Mouse (Mus musculus) CH12.LX (cell line): Measurements from ENCODE around the gene Ikzf1. TPM values are rescaled to one million over a fixed set of nuclear protein-coding genes. Genes with fewer than 3 reads are reported as not detected.

ENCODE experiments used
- DNase-seq: peaks from one replicate; pipeline ENCODE4 v3.0.0-alpha.2; 2013; ENCODE audit errors: extremely low read depth
- H3K27ac ChIP-seq: 2 replicates; pipeline ENCODE4 v1.5.1; 2012; ENCODE audit warnings: low read depth, mild to moderate bottlenecking, control low read depth, moderate library complexity; ENCODE audit not compliant: insufficient read depth
- H3K27me3 ChIP-seq: replicated peaks from 2 replicates; pipeline ENCODE3; 2012; ENCODE audit warnings: inconsistent platforms
- H3K36me3 ChIP-seq, 2 experiments: replicated peaks in 1 of 2; 2 replicates each; pipeline versions ENCODE3 to v1.6.1; 2012; ENCODE audit warnings: inconsistent platforms in 1 of 2, low read length in 1 of 2, mild to moderate bottlenecking in 1 of 2, mixed read lengths in 1 of 2, moderate library complexity in 1 of 2; ENCODE audit not compliant: control insufficient read depth in 1 of 2, insufficient read depth in 1 of 2
- H3K4me1 ChIP-seq, 2 experiments: 2 replicates each; pipeline ENCODE4 v1.6.1; 2012; ENCODE audit warnings: inconsistent platforms in 1 of 2, moderate library complexity in 1 of 2; ENCODE audit not compliant: insufficient read depth in 2 of 2, control insufficient read depth in 1 of 2
- H3K4me2 ChIP-seq: 2 replicates; pipeline ENCODE4 v1.6.1; 2012; ENCODE audit warnings: low read depth, mild to moderate bottlenecking, control low read depth; ENCODE audit not compliant: poor library complexity, insufficient read depth, severe bottlenecking
- H3K4me3 ChIP-seq, 3 experiments: fragments of 150-350 bp in 1 of 3; sonication (generic) in 1 of 3; replicated peaks in 1 of 3; 2 replicates each; pipeline versions ENCODE3 to v1.5.1; 2011 to 2012; ENCODE audit warnings: low read depth in 2 of 3, low read length in 2 of 3, mild to moderate bottlenecking in 2 of 3, moderate library complexity in 2 of 3, control low read depth in 1 of 3, improper control_type of control experiment in 1 of 3, inconsistent platforms in 1 of 3, mixed read lengths in 1 of 3; ENCODE audit not compliant: poor library complexity in 1 of 3
- H3K79me2 ChIP-seq: replicated peaks from 2 replicates; pipeline ENCODE4 v1.6.1; 2012; ENCODE audit warnings: mild to moderate bottlenecking, moderate library complexity; ENCODE audit not compliant: control insufficient read depth, poor library complexity, insufficient read depth, severe bottlenecking; ENCODE audit errors: extremely low read depth
- H3K9ac ChIP-seq: 2 replicates; pipeline ENCODE4 v1.6.1; 2012; ENCODE audit warnings: low read depth, mild to moderate bottlenecking, control low read depth, moderate library complexity; ENCODE audit not compliant: insufficient read depth
- H3K9me3 ChIP-seq: replicated peaks from 2 replicates; pipeline ENCODE3; 2012; ENCODE audit warnings: low read length, inconsistent platforms, mixed read lengths
- BHLHE40 ChIP-seq: IDR thresholded peaks from 2 replicates; pipeline ENCODE4 v1.6.1; 2011; ENCODE audit warnings: mild to moderate bottlenecking, low read depth, low read length, improper control_type of control experiment
- ELF1 ChIP-seq: IDR thresholded peaks from 2 replicates; pipeline ENCODE4 v1.6.1; 2014; ENCODE audit warnings: low read depth, mild to moderate bottlenecking, inconsistent platforms, low read length, improper control_type of control experiment
- EP300 ChIP-seq: IDR thresholded peaks from 2 replicates; pipeline ENCODE4 v1.6.1; 2011; ENCODE audit warnings: low read length, improper control_type of control experiment
- GABPA ChIP-seq: IDR thresholded peaks from 2 replicates; pipeline ENCODE4 v1.6.1; 2012; ENCODE audit warnings: low read depth, low read length, improper control_type of control experiment, inconsistent platforms; ENCODE audit not compliant: insufficient replicate concordance
- HCFC1 ChIP-seq: IDR thresholded peaks from 2 replicates; pipeline ENCODE4 v1.6.1; 2012; ENCODE audit warnings: low read depth, mild to moderate bottlenecking, inconsistent platforms, low read length, improper control_type of control experiment
- IRF4 ChIP-seq: IDR thresholded peaks from 2 replicates; pipeline ENCODE4 v1.6.1; 2014; ENCODE audit warnings: low read depth, mild to moderate bottlenecking, inconsistent platforms, low read length, improper control_type of control experiment
- JUND ChIP-seq: conservative IDR thresholded peaks from 2 replicates; pipeline ENCODE4 v1.6.1; 2011; ENCODE audit warnings: low read depth, low read length, improper control_type of control experiment
- MAX ChIP-seq: IDR thresholded peaks from 2 replicates; pipeline ENCODE4 v1.6.1; 2011; ENCODE audit warnings: low read length, improper control_type of control experiment
- MAZ ChIP-seq: IDR thresholded peaks from 2 replicates; pipeline ENCODE4 v1.6.1; 2012; ENCODE audit warnings: low read depth, mild to moderate bottlenecking, inconsistent platforms, low read length, improper control_type of control experiment, moderate library complexity
- MEF2A ChIP-seq: IDR thresholded peaks from 2 replicates; pipeline ENCODE4 v1.6.1; 2014; ENCODE audit warnings: low read depth, mild to moderate bottlenecking, inconsistent platforms, low read length, improper control_type of control experiment, borderline replicate concordance
- MXI1 ChIP-seq: IDR thresholded peaks from 2 replicates; pipeline ENCODE4 v1.6.1; 2011; ENCODE audit warnings: mild to moderate bottlenecking, low read depth, low read length, improper control_type of control experiment
- MYC ChIP-seq: IDR thresholded peaks from 2 replicates; pipeline ENCODE4 v1.6.1; 2011; ENCODE audit warnings: low read depth, mild to moderate bottlenecking, improper control_type of control experiment, low read length
- NRF1 ChIP-seq: IDR thresholded peaks from 2 replicates; pipeline ENCODE4 v1.6.1; 2014; ENCODE audit warnings: low read depth, mild to moderate bottlenecking, inconsistent platforms, low read length, improper control_type of control experiment, moderate library complexity
- PAX5 ChIP-seq: IDR thresholded peaks from 2 replicates; pipeline ENCODE4 v1.6.1; 2012; ENCODE audit warnings: low read length, inconsistent platforms, mixed read lengths
- POLR2A ChIP-seq: IDR thresholded peaks from 2 replicates; pipeline ENCODE4 v1.6.1; 2011; ENCODE audit warnings: low read depth, mild to moderate bottlenecking, improper control_type of control experiment, low read length
- POLR2AphosphoS2 ChIP-seq: IDR thresholded peaks from 2 replicates; pipeline ENCODE4 v1.6.1; 2011; ENCODE audit warnings: low read depth, low read length, improper control_type of control experiment
- RAD21 ChIP-seq: IDR thresholded peaks from 2 replicates; pipeline ENCODE4 v1.6.1; 2011; ENCODE audit warnings: low read depth, mild to moderate bottlenecking, low read length, improper control_type of control experiment, moderate library complexity
- RCOR1 ChIP-seq: conservative IDR thresholded peaks from 2 replicates; pipeline ENCODE4 v1.6.1; 2012; ENCODE audit warnings: low read depth, mild to moderate bottlenecking, inconsistent platforms, low read length, improper control_type of control experiment
- SIN3A ChIP-seq: IDR thresholded peaks from 2 replicates; pipeline ENCODE4 v1.6.1; 2012; ENCODE audit warnings: low read length, improper control_type of control experiment, inconsistent platforms
- SMC3 ChIP-seq: IDR thresholded peaks from 2 replicates; pipeline ENCODE4 v1.6.1; 2011; ENCODE audit warnings: low read depth, low read length, improper control_type of control experiment
- TBP ChIP-seq: conservative IDR thresholded peaks from 2 replicates; pipeline ENCODE4 v1.6.1; 2011; ENCODE audit warnings: low read depth, low read length, improper control_type of control experiment
- TCF12 ChIP-seq: IDR thresholded peaks from 2 replicates; pipeline ENCODE4 v1.6.1; 2014; ENCODE audit warnings: low read depth, mild to moderate bottlenecking, inconsistent platforms, low read length, improper control_type of control experiment
- UBTF ChIP-seq: IDR thresholded peaks from 2 replicates; pipeline ENCODE4 v1.6.1; 2012; ENCODE audit warnings: low read depth, mild to moderate bottlenecking, inconsistent platforms, low read length, improper control_type of control experiment, moderate library complexity
- USF2 ChIP-seq: conservative IDR thresholded peaks from 2 replicates; pipeline ENCODE4 v1.6.1; 2011; ENCODE audit warnings: low read depth, low read length, improper control_type of control experiment
- ZC3H11A ChIP-seq: IDR thresholded peaks from 2 replicates; pipeline ENCODE4 v1.6.1; 2012; ENCODE audit warnings: low read depth, mild to moderate bottlenecking, inconsistent platforms, low read length, improper control_type of control experiment
- ZKSCAN1 ChIP-seq: IDR thresholded peaks from 2 replicates; pipeline ENCODE4 v1.6.1; 2012; ENCODE audit warnings: low read depth, inconsistent platforms, low read length, improper control_type of control experiment, borderline replicate concordance
- ZMIZ1 ChIP-seq: IDR thresholded peaks from 2 replicates; pipeline ENCODE4 v1.6.1; 2012; ENCODE audit warnings: low read depth, mild to moderate bottlenecking, inconsistent platforms, low read length, improper control_type of control experiment
- ZNF384 ChIP-seq: IDR thresholded peaks from 2 replicates; pipeline ENCODE4 v1.6.1; 2012; ENCODE audit warnings: low read depth, low read length, improper control_type of control experiment, inconsistent platforms
- dilution Hi-C: fragments of 300-500 bp; cut with MboI; formaldehyde crosslinking; loops from 2 replicates; pipeline ENCODE4 v1.14.3; 2020; ENCODE audit warnings: low sequenced_read_pairs; ENCODE audit not compliant: extremely low pct_unique_long_range_greater_than_20kb, extremely low pct_ligation_motif_present
- in situ Hi-C: fragments of 300-500 bp; cut with MboI; formaldehyde crosslinking; loops from 3 replicates; pipeline ENCODE4 v1.14.3; 2019; ENCODE audit warnings: low sequenced_read_pairs, low pct_ligation_motif_present, low pct_unique_long_range_greater_than_20kb, mixed read lengths
- polyA plus RNA-seq: library from polyadenylated mRNA; unstranded; fragments of >175 nt; gene quantifications from 2 replicates; pipeline ENCODE4 v1.2.1, GENCODE M21; 2012; ENCODE audit warnings: low read depth; ENCODE audit not compliant: insufficient read length
- total RNA-seq, 2 experiments: library from RNA; depleted of rRNA; stranded (reverse); fragments of 300-350 nt in 1 of 2; fragments of >200 nt in 1 of 2; gene quantifications; 2 replicates each; pipeline ENCODE4 v1.2.3; 2012 to 2014

Gene Ikzf1
- total and polyA plus RNA-seq, 3 experiments = 33.1 to 68.7 (median 51.2) TPM

GRCm38 (mm10) chr11:11725876-11726525 lies 41.2 kb downstream of the Ikzf1 start:
- Histone ChIP-seq H3K4me1 (peaks cover 58 to 99% of the 10 kb centered on the region in 2 experiments), H3K79me2 (peaks cover 93% of the 10 kb centered on the region), H3K4me2 (peak overlapping the region; percentile 39), H3K4me3 (peak overlapping the region in 1 of 3 experiments; percentile 28), H3K9me3 (peaks cover 4% of the 10 kb centered on the region), H3K27ac (peak overlapping the region; percentile 98), H3K36me3 (peaks cover 26 to 72% of the 10 kb centered on the region in 2 experiments), H3K27me3 (no peaks in the 10 kb centered on the region), H3K9ac (peak overlapping the region; percentile 75)
- no peak for TF ChIP-seq TBP
- TF ChIP-seq IRF4 = peak; percentile 33; the same call in 1 of the 2 replicates
- peak; percentile 68 for TF ChIP-seq EP300
- peak; percentile 11; the same call in 1 of the 2 replicates for TF ChIP-seq ZNF384
- TF ChIP-seq ZMIZ1 = 0 out of 2 replicates have a peak, but pooled peaks have one; percentile 34
- no peak for TF ChIP-seq POLR2AphosphoS2
- no peak for TF ChIP-seq ZKSCAN1
- TF ChIP-seq ELF1 = 0 out of 2 replicates have a peak, but pooled peaks have one; percentile 7
- no peak for TF ChIP-seq MAZ
- no peak for TF ChIP-seq TCF12
- TF ChIP-seq RAD21 = no peak
- no peak for TF ChIP-seq MYC
- TF ChIP-seq GABPA = no peak
- no peak for TF ChIP-seq SIN3A
- dilution Hi-C loops (no loop called here), in situ Hi-C loops (no loop called here)
- no peak for DNase-seq

GRCm38 (mm10) chr11:11726807-11727276 lies 42.0 kb downstream of the Ikzf1 start:
- H3K27me3 ChIP-seq = no peaks in the 10 kb centered on the region
- H3K36me3 ChIP-seq = peaks cover 20 to 72% of the 10 kb centered on the region in 2 experiments
- peaks cover 4% of the 10 kb centered on the region for H3K9me3 ChIP-seq
- H3K4me1 ChIP-seq = peaks cover 56 to 99% of the 10 kb centered on the region in 2 experiments
- H3K9ac ChIP-seq = peak overlapping the region; percentile 75; the same call in 1 of the 2 replicates
- DNase-seq = peak; percentile 86
- in situ Hi-C loops = no loop called here
- peak overlapping the region; percentile 39; the same call in 1 of the 2 replicates for H3K4me2 ChIP-seq
- H3K79me2 ChIP-seq = peaks cover 93% of the 10 kb centered on the region
- H3K4me3 ChIP-seq = no peak overlapping the region
- dilution Hi-C loops = no loop called here
- H3K27ac ChIP-seq = peak overlapping the region; percentile 98
- TF ChIP-seq MAZ = peak; percentile 82; the same call in 1 of the 2 replicates
- TF ChIP-seq BHLHE40 = peak; percentile 96
- 0 out of 2 replicates have a peak, but pooled peaks have one; percentile 45 for TF ChIP-seq TBP
- TF ChIP-seq SMC3 = peak; percentile 45
- peak; percentile 65 for TF ChIP-seq ZMIZ1
- no peak for TF ChIP-seq PAX5
- TF ChIP-seq USF2 = no peak
- peak; percentile 83 for TF ChIP-seq EP300
- TF ChIP-seq ZC3H11A = no peak; the same call in 1 of the 2 replicates
- TF ChIP-seq RCOR1 = peak; percentile 93
- TF ChIP-seq NRF1 = 0 out of 2 replicates have a peak, but pooled peaks have one; percentile 17
- no peak for TF ChIP-seq UBTF
- peak; percentile 82 for TF ChIP-seq MAX
- peak; percentile 26 for TF ChIP-seq RAD21
- peak; percentile 49; the same call in 1 of the 2 replicates for TF ChIP-seq ZNF384
- peak; percentile 77 for TF ChIP-seq SIN3A
- TF ChIP-seq JUND = peak; percentile 35; the same call in 1 of the 2 replicates
- peak; percentile 92 for TF ChIP-seq MYC
- no peak for TF ChIP-seq POLR2A
- TF ChIP-seq MXI1 = peak; percentile 85
- peak; percentile 89 for TF ChIP-seq IRF4
- peak; percentile 50; the same call in 1 of the 2 replicates for TF ChIP-seq HCFC1
- no peak for TF ChIP-seq GABPA
- TF ChIP-seq MEF2A = peak; percentile 97
